Comparison of ENCODE assay signal across 8 mouse cellular contexts in the genomic region with DNA sequence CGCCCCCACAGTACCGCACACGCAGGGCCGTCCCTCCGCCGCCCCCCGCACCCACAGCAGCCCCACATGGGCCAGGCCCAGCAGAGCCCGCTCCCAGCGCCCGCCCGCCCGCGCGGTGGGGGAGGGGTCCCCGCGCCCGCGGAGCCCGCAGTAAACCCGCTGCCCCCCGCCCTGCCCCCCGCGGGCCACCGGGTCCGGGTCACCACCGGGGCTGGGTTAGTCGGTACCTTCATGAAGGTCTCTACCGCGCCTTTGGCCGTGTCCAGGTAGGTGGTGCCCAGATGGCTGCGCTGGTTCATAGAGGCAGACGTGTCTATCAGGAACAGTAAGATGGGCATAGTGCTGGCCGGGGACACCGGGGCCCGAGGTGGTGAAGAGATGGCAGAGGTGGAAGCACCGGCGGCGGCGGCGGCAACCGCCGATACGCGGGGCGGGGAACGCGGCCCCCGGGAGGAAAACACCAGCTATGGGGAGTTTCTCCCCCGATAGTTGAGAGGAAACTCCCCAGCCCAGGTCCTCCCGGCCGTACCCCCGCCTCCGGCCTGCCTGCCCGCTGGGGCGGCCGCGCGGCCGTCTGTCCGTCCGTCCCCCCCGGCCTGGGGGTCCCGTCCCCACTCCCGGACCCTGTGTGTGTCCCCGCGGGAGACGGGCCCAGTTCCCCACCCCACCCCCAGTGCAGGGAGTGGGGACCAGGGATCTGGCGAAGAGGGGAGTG. TPM values are rescaled to one million over a fixed set of nuclear protein-coding genes. Genes with fewer than 3 reads are reported as not detected.
A peak's percentile ranks its signal among the peaks of the same experiment; 100 is the strongest.
DNase-seq lines count a peak whose midpoint lies in the region; ATAC-seq and TF ChIP-seq lines count a peak whose summit lies in the region.

No protein-coding gene starts in this region.

- peak overlapping the region; percentile 99 for H3K27ac ChIP-seq in heart, embryonic 11.5 days (ENCODE audit: low read depth, low read length)
- peak overlapping the region; percentile 98 for H3K27ac ChIP-seq in kidney, embryonic 15.5 days
- peak overlapping the region; percentile 95 for H3K27ac ChIP-seq in liver, adult 2 months (replicated peaks; ENCODE audit: insufficient read depth, low read depth, low read length)

- H3K36me3 ChIP-seq in erythroblast, embryonic 14.5 days (ENCODE audit: control insufficient read depth), result peaks cover 39% of the 10 kb centered on the region
- peaks cover 3% of the 10 kb centered on the region for H3K36me3 ChIP-seq in heart, embryonic 11.5 days (ENCODE audit: control insufficient read depth, insufficient read depth, low read length)
- H3K36me3 ChIP-seq in kidney, embryonic 15.5 days, result peaks cover 16% of the 10 kb centered on the region
- peaks cover 17% of the 10 kb centered on the region for H3K36me3 ChIP-seq in liver, adult 2 months (ENCODE audit: control insufficient read depth, insufficient read depth, low read length)

- peak; percentile 42 for ATAC-seq in heart, embryonic 11.5 days (replicated peaks; ENCODE audit: insufficient number of reproducible peaks, low FRiP score, low TSS enrichment)
- peak; percentile 47 for ATAC-seq in kidney, embryonic 15.5 days (replicated peaks; ENCODE audit: low FRiP score)

- H3K4me2 ChIP-seq in heart, embryonic 11.5 days, result peak overlapping the region; percentile 87
- H3K4me2 ChIP-seq in kidney, embryonic 15.5 days, result peak overlapping the region; percentile 67

- TF ChIP-seq CTCF in liver, adult 2 months (IDR thresholded peaks at IDR 0.05; ENCODE audit: low read depth, low read length), result no peak

- under 1% methylated on average over 59 of the region's 68 CpGs for WGBS in heart, embryonic 11.5 days (ENCODE audit: insufficient replicate concordance)
- WGBS in kidney, embryonic 15.5 days, result under 1% methylated on average over 62 of the region's 68 CpGs
- 2% methylated on average over 65 of the region's 68 CpGs for WGBS in liver, adult 2 months

- H3K9me3 ChIP-seq in erythroblast, embryonic 14.5 days (ENCODE audit: control insufficient read depth, low read length), result no peaks in the 10 kb centered on the region
- no peaks in the 10 kb centered on the region for H3K9me3 ChIP-seq in heart, embryonic 11.5 days (replicated peaks; ENCODE audit: control insufficient read depth, low read length)
- no peaks in the 10 kb centered on the region for H3K9me3 ChIP-seq in kidney, embryonic 15.5 days (replicated peaks)

- DNase-seq in 3T3-L1 (ENCODE audit: low read depth, low spot score), result peak; percentile 32
- DNase-seq in adrenal gland, postnatal 25 days, result peak; percentile 61
- DNase-seq in liver, adult 2 months (ENCODE audit: extremely low read depth, low read depth, low spot score), result no peak
- peak; percentile 75 for DNase-seq in naive thymus-derived CD4-positive, alpha-beta T cell, adult 2 months (ENCODE audit: low read depth)
- DNase-seq in testis, postnatal 10 days (ENCODE audit: low spot score), result peak; percentile 76

- H3K27me3 ChIP-seq in erythroblast, embryonic 14.5 days (ENCODE audit: control insufficient read depth), result no peaks in the 10 kb centered on the region
- no peaks in the 10 kb centered on the region for H3K27me3 ChIP-seq in heart, embryonic 11.5 days (ENCODE audit: control insufficient read depth, insufficient read depth, low read length)
- H3K27me3 ChIP-seq in kidney, embryonic 15.5 days, result no peaks in the 10 kb centered on the region
- no peaks in the 10 kb centered on the region for H3K27me3 ChIP-seq in liver, adult 2 months (ENCODE audit: control insufficient read depth, insufficient read depth, low read length)

- H3K4me3 ChIP-seq in erythroblast, embryonic 14.5 days (replicated peaks), result peak overlapping the region; percentile 95
- H3K4me3 ChIP-seq in heart, embryonic 11.5 days (ENCODE audit: low read depth, low read length), result peak overlapping the region; percentile 98
- peak overlapping the region; percentile 83 for H3K4me3 ChIP-seq in kidney, embryonic 15.5 days (replicated peaks)
- peak overlapping the region; percentile 99 for H3K4me3 ChIP-seq in liver, adult 2 months (ENCODE audit: insufficient read depth, low read depth, low read length)

- peaks cover 51% of the 10 kb centered on the region for H3K4me1 ChIP-seq in erythroblast, embryonic 14.5 days (ENCODE audit: control insufficient read depth)
- peaks cover 11% of the 10 kb centered on the region for H3K4me1 ChIP-seq in heart, embryonic 11.5 days (ENCODE audit: control insufficient read depth, insufficient read depth, low read length)
- H3K4me1 ChIP-seq in kidney, embryonic 15.5 days, result peaks cover 7% of the 10 kb centered on the region
- H3K4me1 ChIP-seq in liver, adult 2 months (ENCODE audit: control insufficient read depth, insufficient read depth, low read length), result peaks cover 2% of the 10 kb centered on the region

- peaks cover 5% of the 10 kb centered on the region; the same call in 1 of the 2 replicates for H3K79me2 ChIP-seq in liver, adult 2 months (ENCODE audit: control insufficient read depth, insufficient read depth, low read length)

- H3K9ac ChIP-seq in heart, embryonic 11.5 days (ENCODE audit: low read depth, low read length), result peak overlapping the region; percentile 99
- peak overlapping the region; percentile 98 for H3K9ac ChIP-seq in kidney, embryonic 15.5 days
- peak overlapping the region; percentile 94 for H3K9ac ChIP-seq in liver, adult 2 months (ENCODE audit: low read depth, low read length)

- no peak for TF ChIP-seq POLR2A in liver, adult 2 months (IDR thresholded peaks at IDR 0.05; ENCODE audit: extremely low read depth, insufficient read depth, low read length)

RNA-seq across cellular contexts. Expression of a gene that starts 0.5 kb away (rescaled TPM):
- 59.8 and 80.8 TPM in 2 replicates for total RNA-seq in adrenal gland, postnatal 25 days (2021)
- 0.96 and 0.97 TPM in 2 replicates for polyA plus RNA-seq in erythroblast, embryonic 14.5 days (2012)
- 18.5 and 27.8 TPM in 2 replicates for polyA plus RNA-seq in heart, embryonic 11.5 days (2014; fragmentation: Nextera tagmentation; extraction: Ambion mirVana)
- 19.5 and 21.9 TPM in 2 replicates for polyA plus RNA-seq in kidney, embryonic 15.5 days (2015; fragmentation: Nextera tagmentation; extraction: Ambion mirVana)
- 17.4 and 25.3 TPM in 2 replicates for total RNA-seq in liver, adult 2 months (2014; rRNA removed)
- polyA plus RNA-seq in liver, adult 2 months (2012; rRNA removed), result 3.1 and 3.4 TPM in 2 replicates
